In genomic region chr10:107930471-107931021, GRCm38 (mm10) we compare ENCODE assay signal across 10 mouse cellular contexts. TPM values are rescaled to one million over a fixed set of nuclear protein-coding genes. Genes with fewer than 3 reads are reported as not detected.
DNase-seq lines count a peak whose midpoint lies in the region; ATAC-seq and TF ChIP-seq lines count a peak whose summit lies in the region.
"Had no signal": no experiment of that assay in that cellular context is flagged by ENCODE, and none has a peak within 500 bp of the region (broad histone marks: within the 10 kb centered on the region; RNA-seq: fewer than 3 reads in every experiment).

No protein-coding gene starts in this region.

- peak; percentile 32 for DNase-seq in adrenal gland, adult 8-10 months
- no peak for DNase-seq in adrenal gland, postnatal 4 days (ENCODE audit: low spot score in 2 of 2)
- DNase-seq in heart, adult 9 months (ENCODE audit: low spot score in 2 of 2): peak; percentile 71
- peak; percentile 71 for DNase-seq in kidney, postnatal 0 days (ENCODE audit: low spot score)
- no peak for DNase-seq in hindbrain, embryonic 10.5 days (ENCODE audit: low spot score)
- DNase-seq: thymus, postnatal 4 days had no signal

- H3K36me3 ChIP-seq in kidney, postnatal 0 days (ENCODE audit: insufficient read depth, low read length): no peaks in the 10 kb centered on the region
- H3K36me3 ChIP-seq in midbrain, embryonic 13.5 days: no peaks in the 10 kb centered on the region
- H3K36me3 ChIP-seq in hindbrain, embryonic 10.5 days: no peaks in the 10 kb centered on the region
- no peaks in the 10 kb centered on the region for H3K36me3 ChIP-seq in hindbrain, embryonic 13.5 days
- H3K36me3 ChIP-seq: neural tube, embryonic 13.5 days had no signal

- no peaks in the 10 kb centered on the region for H3K9me3 ChIP-seq in kidney, postnatal 0 days (replicated peaks; ENCODE audit: low read length)
- no peaks in the 10 kb centered on the region for H3K9me3 ChIP-seq in midbrain, embryonic 13.5 days
- H3K9me3 ChIP-seq in hindbrain, embryonic 10.5 days: no peaks in the 10 kb centered on the region
- no peaks in the 10 kb centered on the region for H3K9me3 ChIP-seq in hindbrain, embryonic 13.5 days
- H3K9me3 ChIP-seq: neural tube, embryonic 13.5 days had no signal

- WGBS in kidney, postnatal 0 days: 38% methylated on average over 7 of the region's 7 CpGs
- WGBS in midbrain, embryonic 13.5 days: 69% methylated on average over 7 of the region's 7 CpGs
- 73% methylated on average over 7 of the region's 7 CpGs for WGBS in hindbrain, embryonic 10.5 days
- WGBS in hindbrain, embryonic 13.5 days: 66% methylated on average over 7 of the region's 7 CpGs

- H3K4me3 ChIP-seq in kidney, postnatal 0 days (replicated peaks; ENCODE audit: low read depth, low read length): no peak overlapping the region
- H3K4me3 ChIP-seq in midbrain, embryonic 13.5 days (replicated peaks): no peak overlapping the region
- no peak overlapping the region for H3K4me3 ChIP-seq in hindbrain, embryonic 10.5 days
- no peak overlapping the region for H3K4me3 ChIP-seq in hindbrain, embryonic 13.5 days
- H3K4me3 ChIP-seq: neural tube, embryonic 13.5 days had no signal

- no peak overlapping the region for H3K9ac ChIP-seq in kidney, postnatal 0 days (ENCODE audit: low read depth, low read length)
- H3K9ac ChIP-seq in midbrain, embryonic 13.5 days (replicated peaks): no peak overlapping the region
- no peak overlapping the region for H3K9ac ChIP-seq in hindbrain, embryonic 13.5 days
- H3K9ac ChIP-seq: neural tube, embryonic 13.5 days had no signal

- H3K27me3 ChIP-seq in kidney, postnatal 0 days (ENCODE audit: insufficient read depth, low read length): no peaks in the 10 kb centered on the region
- no peaks in the 10 kb centered on the region for H3K27me3 ChIP-seq in midbrain, embryonic 13.5 days
- no peaks in the 10 kb centered on the region for H3K27me3 ChIP-seq in hindbrain, embryonic 10.5 days (ENCODE audit: insufficient read depth, poor library complexity, severe bottlenecking)
- no peaks in the 10 kb centered on the region for H3K27me3 ChIP-seq in hindbrain, embryonic 13.5 days
- H3K27me3 ChIP-seq: neural tube, embryonic 13.5 days had no signal

- no peak for TF ChIP-seq CTCF in kidney, postnatal 0 days (IDR thresholded peaks at IDR 0.05; ENCODE audit: low read depth)

- no peak overlapping the region for H3K4me2 ChIP-seq in kidney, postnatal 0 days (ENCODE audit: low read length)
- no peak overlapping the region for H3K4me2 ChIP-seq in midbrain, embryonic 13.5 days (replicated peaks)
- H3K4me2 ChIP-seq in hindbrain, embryonic 13.5 days: no peak overlapping the region
- H3K4me2 ChIP-seq: neural tube, embryonic 13.5 days had no signal

- H3K4me1 ChIP-seq in kidney, postnatal 0 days (replicated peaks; ENCODE audit: insufficient read depth, low read length): no peaks in the 10 kb centered on the region
- peaks cover 3% of the 10 kb centered on the region; the same call in 1 of the 2 replicates for H3K4me1 ChIP-seq in midbrain, embryonic 13.5 days (replicated peaks)
- peaks cover 12% of the 10 kb centered on the region; the same call in 1 of the 2 replicates for H3K4me1 ChIP-seq in hindbrain, embryonic 10.5 days (replicated peaks)
- peaks cover 7% of the 10 kb centered on the region; the same call in 1 of the 2 replicates for H3K4me1 ChIP-seq in hindbrain, embryonic 13.5 days (replicated peaks)

- ATAC-seq in kidney, postnatal 0 days (replicated peaks; ENCODE audit: low FRiP score, low read depth): no peak
- 0 out of 2 replicates have a peak, but pooled peaks have one; percentile 11 for ATAC-seq in megakaryocyte-erythroid progenitor cell, adult 5-6 weeks (replicated peaks; ENCODE audit: low FRiP score, low TSS enrichment, poor library complexity, severe bottlenecking)
- no peak for ATAC-seq in midbrain, embryonic 13.5 days
- ATAC-seq in hindbrain, embryonic 13.5 days (ENCODE audit: low FRiP score): no peak

- no peak overlapping the region for H3K27ac ChIP-seq in kidney, postnatal 0 days
- no peak overlapping the region for H3K27ac ChIP-seq in midbrain, embryonic 13.5 days
- H3K27ac ChIP-seq in hindbrain, embryonic 10.5 days: no peak overlapping the region
- H3K27ac ChIP-seq in hindbrain, embryonic 13.5 days: no peak overlapping the region
- H3K27ac ChIP-seq: neural tube, embryonic 13.5 days had no signal

RNA-seq across cellular contexts. Expression of gene Otogl, which starts 18.6 kb away (rescaled TPM):
- under 1 TPM; 0.09 to 0.38 (median 0.23) TPM for total RNA-seq in adrenal gland, adult 8-10 months (2022)
- total RNA-seq in adrenal gland, postnatal 4 days (2021): under 1 TPM; 0.06 to 0.08 TPM
- 0.01 and 0.04 TPM in 2 replicates for polyA plus RNA-seq in kidney, postnatal 0 days (2015; fragmentation: Nextera tagmentation; extraction: Ambion mirVana)
- total RNA-seq in megakaryocyte-erythroid progenitor cell, adult 5-6 weeks (2014; fragmentation: Nextera tagmentation): not detected in 2 replicates
- 0.04 TPM in 1 of 2 replicates, not detected in the other for total RNA-seq in megakaryocyte-erythroid progenitor cell, adult 5-6 weeks (2017)
- 0.03 TPM in 2 replicates for polyA plus RNA-seq in midbrain, embryonic 13.5 days (2015; fragmentation: Nextera tagmentation; extraction: Ambion mirVana)
- 0.04 and 0.12 TPM in 2 replicates for polyA plus RNA-seq in hindbrain, embryonic 10.5 days (2016; fragmentation: Nextera tagmentation; extraction: Ambion mirVana)
- polyA plus RNA-seq in hindbrain, embryonic 13.5 days (2015; fragmentation: Nextera tagmentation; extraction: Ambion mirVana): 0.03 TPM in 1 of 2 replicates, not detected in the other
- polyA plus RNA-seq: neural tube, embryonic 13.5 days had no signal

Comparison
In these comparisons a context has a peak if more than half of its experiments do, and no peak if none do; other contexts are left out.
1. DNase-seq: peak in adrenal gland, adult 8-10 months (single experiment), heart, adult 9 months (2 of 2) and kidney, postnatal 0 days (single experiment); none in adrenal gland, postnatal 4 days (0 of 2) and hindbrain, embryonic 10.5 days (single experiment).